Mouse (Mus musculus) Muller cell, postnatal 12 days (primary cell): ENCODE measurements at regions not wholly inside any gene's neighbourhood (a gene's known extent, or its start where the extent isn't known, plus 50 kb on each side); places are given as distances from the start of the nearest gene placed in this dataset.
"Not testable (repeated sequence)": the region's sequence is repeated elsewhere in the genome, so short reads cannot be mapped to it uniquely, and the experiment has no call there.

Source experiments
- DNase-seq: peaks from one replicate; pipeline ENCODE4 v3.0.0-alpha.2; 2015; ENCODE audit errors: inconsistent ontology term

DNA sequence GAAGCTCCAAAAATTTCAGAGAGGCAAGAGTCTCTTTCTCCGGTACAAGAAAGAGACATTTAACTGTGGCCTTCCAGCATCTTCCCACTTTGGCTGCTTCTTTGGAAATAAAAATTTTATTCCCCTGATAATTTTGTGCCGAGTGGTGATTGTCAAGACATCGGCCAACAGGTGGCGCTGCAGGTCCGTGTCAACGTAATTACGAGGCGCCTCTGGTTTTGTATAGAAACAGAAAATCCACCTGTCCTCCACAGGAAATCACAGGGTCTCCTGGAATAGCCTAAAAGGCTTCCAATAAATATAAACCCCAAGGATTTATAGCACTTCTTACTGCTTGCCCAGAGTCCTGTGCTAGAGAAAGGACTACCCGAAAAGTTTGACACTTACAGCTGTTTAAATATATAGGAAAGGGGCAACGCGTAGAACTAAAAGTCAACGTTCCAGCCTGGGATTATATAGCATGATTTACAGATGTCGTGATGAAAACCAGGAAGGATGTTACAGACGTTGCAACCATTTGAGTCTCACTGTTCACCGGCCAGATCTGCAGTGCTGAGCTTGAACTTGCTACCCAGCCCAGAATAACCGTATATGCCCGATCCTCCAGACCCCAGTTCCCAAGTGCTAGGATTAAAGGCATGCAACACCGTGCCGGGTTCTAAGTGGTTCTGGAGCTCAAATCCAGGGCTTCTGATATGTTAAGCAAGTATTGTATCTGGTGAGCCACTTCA, 251.3 kb upstream of the Tgfbr2 start:
- DNase-seq = peak; percentile 43

DNA sequence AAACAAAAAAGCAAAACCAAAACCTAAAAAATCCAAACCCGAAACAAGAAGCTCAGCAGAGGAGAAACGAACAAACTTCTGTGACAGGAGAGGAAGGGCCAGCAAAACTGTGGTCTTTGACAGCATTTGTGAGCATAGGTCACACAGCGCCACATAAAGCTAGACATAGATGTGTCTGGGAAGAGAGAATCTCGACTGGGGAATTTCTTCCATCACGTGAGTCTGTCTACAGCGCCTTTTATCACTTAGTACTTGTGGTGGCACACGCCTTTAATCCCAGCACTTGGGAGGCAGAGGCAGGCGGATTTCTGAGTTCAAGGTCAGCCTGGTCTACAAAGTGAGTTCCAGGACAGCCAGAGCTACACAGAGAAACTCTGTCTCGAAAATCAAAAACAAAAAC, 250.2 kb upstream of the Tgfbr2 start:
- DNase-seq = not testable (repeated sequence)

DNA sequence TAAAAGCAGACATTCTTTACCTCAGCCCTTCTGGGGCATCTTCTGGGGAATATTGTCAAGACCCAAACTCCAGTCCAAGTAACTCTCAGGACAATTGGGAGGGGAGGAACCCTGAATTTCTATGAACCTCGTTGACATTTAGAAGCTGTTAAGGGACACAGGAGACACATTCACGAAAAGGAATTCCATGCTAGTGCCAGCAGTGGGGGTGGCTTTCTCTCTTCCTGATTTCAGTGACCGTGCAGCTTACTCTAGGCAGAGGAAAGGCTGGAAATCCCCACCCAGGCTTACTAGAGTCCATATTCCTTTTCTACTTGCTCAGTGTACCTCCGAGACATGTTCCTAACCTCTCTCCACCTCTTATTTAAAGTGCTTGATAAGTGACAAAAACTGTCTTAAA, 239.9 kb upstream of the Tgfbr2 start:
- peak; percentile 6 for DNase-seq

GRCm38 (mm10) chr9:116411067-116411466, 235.9 kb upstream of the Tgfbr2 start:
- DNase-seq = no peak

DNA sequence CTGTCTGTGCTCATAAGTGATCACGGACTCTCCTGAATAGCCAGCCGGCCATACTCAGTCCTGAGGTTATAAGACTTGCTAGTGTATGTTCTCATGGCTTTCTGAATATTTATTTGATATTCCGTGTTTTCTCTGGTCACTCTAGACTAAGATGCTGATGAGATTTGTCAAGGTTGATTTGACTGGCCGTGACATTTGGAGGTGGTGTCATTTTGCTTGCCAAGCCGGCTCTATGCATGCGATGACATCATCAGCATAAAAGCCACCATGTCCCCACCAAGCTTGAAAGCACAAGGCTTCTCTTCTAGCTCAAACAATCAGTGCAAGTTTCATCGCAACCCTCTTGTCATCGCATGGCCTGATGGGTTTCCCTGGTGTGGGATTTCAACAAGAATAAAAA, 235.3 kb upstream of the Tgfbr2 start:
- no peak for DNase-seq

DNA sequence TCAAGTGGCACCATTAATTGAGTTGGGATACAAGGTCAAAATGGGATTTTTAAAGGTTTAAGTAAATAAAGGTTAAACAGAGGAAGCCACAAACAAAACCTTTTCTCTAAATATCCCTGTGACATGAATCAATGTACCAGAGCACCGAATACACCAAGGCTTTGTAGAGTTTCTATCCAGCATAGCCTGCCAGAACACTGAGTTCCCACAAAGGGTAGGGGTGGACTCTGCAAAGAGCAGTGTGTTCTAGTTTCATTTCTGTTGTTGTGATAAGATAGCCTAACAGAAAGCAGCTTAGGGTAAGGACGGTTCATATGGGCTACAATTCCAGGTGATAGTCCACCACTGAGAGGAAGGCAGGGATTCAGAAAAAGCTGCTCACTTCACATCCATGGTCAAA, 233.0 kb upstream of the Tgfbr2 start:
- no peak for DNase-seq

- no peak for DNase-seq
Measured at GRCm38 (mm10) chr9:116405051-116405450, 229.9 kb upstream of the Tgfbr2 start.

GRCm38 (mm10) chr9:116401821-116402220, 226.7 kb upstream of the Tgfbr2 start:
- no peak for DNase-seq

DNA sequence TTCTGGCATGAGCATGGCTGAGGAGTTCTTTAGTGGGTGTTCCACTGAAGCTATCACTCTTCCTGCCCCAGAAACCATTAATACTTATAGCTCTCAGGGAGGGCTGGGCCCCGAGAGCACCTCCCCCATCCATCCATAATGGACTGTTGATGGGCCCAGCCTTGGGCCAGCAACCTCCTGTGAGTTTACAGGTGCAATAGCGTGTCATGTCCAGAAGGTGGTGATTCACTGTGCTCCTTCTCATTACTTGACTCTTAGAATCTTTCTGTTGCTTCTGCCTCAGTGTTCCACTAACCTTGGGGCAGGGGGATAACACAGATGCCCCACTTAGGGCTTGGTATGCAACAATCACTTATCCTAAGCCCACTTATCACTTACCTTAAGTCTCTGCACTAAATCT, 225.1 kb upstream of the Tgfbr2 start:
- DNase-seq = no peak

DNA sequence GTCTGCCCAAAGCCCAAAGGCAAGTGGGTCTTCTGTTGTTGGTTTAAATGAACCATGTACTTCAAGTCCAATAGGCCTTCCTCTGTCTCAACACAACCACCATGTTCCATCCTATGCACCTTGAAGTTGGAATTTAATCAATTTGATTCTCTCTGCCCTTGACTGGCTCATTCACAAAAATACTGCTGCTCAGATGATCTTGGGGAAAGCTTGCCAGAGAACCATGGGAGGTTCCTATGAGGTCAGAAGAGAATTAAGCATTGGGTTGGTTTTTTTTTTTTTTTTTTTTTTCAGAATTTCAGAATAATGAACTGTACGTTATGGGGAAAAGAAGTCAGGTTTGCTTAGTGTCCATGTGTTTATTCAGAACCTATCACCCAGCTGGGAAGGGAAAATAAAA, 224.1 kb upstream of the Tgfbr2 start:
- no peak for DNase-seq

DNA sequence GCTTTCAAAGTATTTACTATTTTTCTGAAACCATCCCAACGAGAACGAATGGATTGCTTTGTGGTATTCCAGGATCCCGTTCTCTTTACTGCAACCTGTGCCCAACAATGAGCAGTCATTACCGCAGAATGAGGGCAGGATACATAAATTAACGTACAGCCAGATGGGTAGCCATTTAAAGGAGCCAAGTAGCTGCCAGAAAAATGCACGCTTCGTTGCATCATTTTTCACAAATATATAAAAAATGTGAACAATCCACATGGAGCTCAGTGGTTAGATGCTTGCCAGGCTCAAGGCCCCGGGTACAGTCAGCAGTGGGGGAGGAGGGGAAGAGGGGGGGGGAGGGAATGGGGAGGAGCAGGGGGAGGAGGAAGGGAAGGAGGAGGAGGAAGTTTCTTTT, 217.1 kb upstream of the Tgfbr2 start:
- DNase-seq = peak; percentile 54

- no peak for DNase-seq
Measured at GRCm38 (mm10) chr9:116389781-116390180, 214.6 kb upstream of the Tgfbr2 start.

DNA sequence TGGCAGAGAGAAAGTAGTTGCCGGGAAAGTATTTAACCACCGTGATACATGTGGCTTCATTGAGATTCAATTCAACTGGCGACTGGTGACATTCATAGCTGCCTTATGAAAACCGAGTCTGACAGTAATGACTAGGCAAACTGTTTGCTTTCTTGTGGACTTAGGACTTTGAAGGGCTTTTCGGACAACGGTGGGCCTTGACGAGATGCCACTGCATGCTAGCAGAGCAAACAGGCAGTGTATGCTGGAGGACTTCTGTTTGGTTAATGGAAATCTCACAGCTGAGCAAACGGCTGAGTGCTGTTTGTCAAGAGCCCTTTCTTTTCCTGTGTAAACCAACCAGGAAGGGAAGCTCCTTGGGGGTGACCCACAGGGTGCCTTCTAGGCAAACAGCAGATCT, 213.7 kb upstream of the Tgfbr2 start:
- DNase-seq = no peak

DNA sequence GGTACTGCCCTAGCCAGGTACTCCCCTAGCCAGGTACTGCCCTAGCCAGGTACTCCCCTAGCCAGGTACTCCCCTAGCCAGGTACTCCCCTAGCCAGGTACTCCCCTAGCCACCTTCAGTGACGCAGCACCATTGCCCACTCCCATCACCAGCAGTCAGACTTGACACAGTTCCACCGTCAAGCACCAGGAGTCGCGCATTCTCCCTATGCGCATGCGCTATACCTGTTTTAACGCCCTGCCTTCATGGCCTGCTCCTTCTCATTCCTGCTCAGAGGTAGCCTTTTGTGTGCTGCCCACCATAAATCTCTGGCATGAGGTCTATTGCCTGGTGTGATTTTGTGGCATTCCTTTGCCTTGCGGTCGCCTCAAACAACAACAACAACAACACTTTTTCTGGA, 212.9 kb upstream of the Tgfbr2 start:
- no peak for DNase-seq

DNA sequence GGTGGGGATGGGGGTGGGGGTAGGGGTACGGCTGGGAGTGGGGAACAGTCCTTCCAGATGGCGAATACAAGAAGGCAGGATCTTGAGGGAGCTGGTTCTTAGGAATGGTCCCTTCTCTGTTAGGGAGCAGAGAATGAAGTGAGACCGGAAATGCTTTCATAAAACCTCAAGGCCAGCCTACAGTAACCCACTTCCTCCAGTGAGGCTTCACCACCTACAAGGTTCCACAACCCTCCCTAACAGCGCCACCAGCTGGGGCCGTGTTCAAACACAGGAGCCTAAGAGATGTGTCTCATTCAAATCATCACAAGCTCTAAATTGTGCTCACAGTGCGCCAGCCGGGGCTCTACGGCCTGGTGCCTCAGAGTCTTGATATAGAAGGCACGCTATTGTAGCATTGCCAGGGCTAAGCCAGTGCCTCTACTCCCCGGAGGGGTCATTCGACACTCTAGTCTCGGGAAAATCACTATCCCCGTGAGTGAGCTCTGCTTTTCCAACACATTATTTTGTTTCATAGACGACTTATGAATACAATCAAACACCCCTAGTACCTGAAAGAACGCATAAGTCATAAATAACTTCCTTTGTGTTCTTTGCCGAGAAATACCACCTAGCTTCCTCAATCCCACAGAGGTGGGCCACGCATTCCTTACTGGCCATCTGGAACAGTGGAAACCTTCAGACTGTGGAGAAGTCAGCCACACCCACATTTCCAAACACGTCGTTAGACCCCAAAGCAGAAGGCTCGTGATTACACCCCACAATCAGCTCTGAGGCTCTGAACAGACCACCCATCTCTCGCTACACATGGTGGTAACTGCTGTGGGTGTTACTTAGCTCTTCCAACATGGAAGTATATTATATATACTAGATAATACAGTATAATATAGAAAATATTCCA, 209.3 kb upstream of the Tgfbr2 start:
- peak; percentile 68 for DNase-seq

DNA sequence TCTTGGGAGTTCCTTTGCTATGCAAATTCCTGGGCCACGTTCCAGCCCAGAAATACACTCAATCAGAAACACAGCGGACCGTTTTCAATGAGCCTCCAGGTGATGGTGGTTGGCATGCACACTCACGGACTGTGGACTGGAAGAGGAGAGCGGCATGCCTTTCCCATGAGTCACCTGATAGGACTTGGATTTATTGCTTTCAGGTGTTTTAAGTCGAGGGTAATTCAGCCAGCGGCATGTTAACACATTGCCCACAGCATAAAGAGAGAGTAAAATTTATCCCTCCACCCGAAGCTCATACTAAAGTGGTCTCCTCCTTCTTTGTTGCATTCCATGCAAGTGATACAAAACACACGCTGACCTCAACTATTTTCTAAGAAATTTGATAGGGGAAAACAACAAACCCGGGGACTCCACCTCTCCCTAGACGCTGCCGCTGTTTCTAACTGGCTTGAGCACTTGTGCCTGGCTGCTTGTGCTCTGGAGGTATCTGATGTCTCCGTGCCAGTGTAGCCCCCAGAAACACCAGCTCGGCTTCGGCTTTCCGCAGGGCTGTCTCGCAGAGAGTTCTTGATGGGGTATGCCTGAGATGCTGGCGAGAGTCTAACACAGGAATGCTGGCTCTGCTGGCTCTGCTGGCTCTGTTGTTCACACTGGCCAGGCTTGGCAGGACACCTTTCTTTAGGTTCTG, 208.4 kb upstream of the Tgfbr2 start:
- peak; percentile 79 for DNase-seq

DNA sequence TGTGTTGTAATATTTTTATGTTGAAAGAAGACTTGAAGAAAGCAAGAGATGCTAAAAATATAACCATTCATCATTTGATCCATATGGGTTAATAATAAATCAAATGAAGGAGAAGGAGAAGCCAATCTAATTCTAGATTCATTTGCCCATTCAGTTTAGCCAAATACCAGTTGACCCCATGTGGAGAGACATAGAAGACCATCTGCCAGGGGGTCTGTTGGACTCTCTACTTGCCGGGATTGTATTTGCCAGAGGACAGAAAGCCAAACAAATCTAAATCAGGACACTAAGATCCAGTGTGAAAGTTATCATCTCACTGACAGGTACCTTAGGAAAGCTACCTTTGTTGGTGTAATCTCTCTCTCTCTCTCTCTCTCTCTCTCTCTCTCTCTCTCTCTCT, 202.5 kb upstream of the Tgfbr2 start:
- no peak for DNase-seq

DNA sequence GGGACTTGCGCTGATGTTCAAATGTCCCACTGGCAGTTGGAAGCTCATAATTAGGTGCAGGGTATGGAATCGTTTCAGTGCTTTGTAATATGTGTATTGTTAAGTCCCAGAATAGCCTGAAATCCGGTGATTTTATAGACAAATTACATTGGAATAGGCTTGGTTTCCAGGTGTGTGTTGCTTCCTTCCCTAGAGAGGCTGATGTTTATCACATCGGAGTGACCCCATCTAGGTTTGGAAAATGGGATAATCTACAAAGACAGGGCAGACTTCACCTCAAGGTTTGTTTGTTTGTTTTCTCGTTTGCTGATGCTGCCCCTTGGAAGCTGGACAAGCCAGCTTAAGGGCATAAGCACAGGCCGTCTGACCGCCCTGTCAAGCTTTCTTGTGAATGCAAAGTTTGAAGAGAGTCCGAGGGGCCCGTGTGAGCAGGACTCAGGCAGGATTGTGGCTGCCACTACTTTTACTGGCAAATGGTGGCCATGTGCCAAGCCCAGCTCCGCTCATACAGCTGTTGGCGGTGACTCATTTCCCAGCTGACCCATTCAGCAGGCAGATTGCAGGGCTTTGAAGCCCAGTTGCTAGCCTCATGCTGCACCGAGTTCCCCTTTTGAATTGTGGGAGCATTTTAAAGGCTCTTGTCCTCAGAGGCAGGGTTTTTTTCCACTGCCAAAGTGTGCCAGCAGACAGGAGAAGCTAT, 200.6 kb upstream of the Tgfbr2 start:
- peak; percentile 81 for DNase-seq

- no peak for DNase-seq
Measured at GRCm38 (mm10) chr9:116374343-116374742, 199.2 kb upstream of the Tgfbr2 start.

DNA sequence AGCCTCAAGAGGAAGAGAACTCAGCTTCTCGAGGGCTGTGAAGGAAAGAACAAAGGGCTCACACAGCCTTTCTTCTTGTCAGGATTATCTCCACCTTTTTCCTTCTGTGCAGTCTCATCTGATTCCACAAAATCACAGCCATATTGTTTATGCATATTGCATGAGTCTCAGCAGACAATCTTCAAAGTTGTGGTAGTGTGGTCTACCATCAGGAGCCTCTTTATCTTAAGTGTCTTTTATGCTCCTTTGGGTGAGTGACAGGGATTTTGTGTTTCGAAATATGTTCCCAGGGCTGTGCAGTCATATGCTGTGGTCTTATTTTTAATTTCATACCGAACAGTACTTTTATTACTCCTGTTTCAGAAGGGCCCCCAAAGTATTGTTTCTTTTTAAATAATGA, 198.2 kb upstream of the Tgfbr2 start:
- DNase-seq = no peak

GRCm38 (mm10) chr9:116369059-116369718, 194.0 kb upstream of the Tgfbr2 start:
- peak; percentile 84 for DNase-seq
